Mouse (Mus musculus): ENCODE results near the gene Tmem254a. TPM values are rescaled to one million over a fixed set of nuclear protein-coding genes. Genes with fewer than 3 reads are reported as not detected.

Tmem254a gene
- polyA plus RNA-seq, 1 experiment, result 4.0 TPM

Other genes starting within 250 kb of the Tmem254a start
- gene Ppif, start 233.5 kb downstream of the Tmem254a start, polyA plus RNA-seq (2011; ENCODE audit: insufficient read length, low read depth, missing spikeins), result 11.3 and 11.6 TPM in 2 replicates
- gene Zcchc24, start 158.6 kb downstream of the Tmem254a start, polyA plus RNA-seq (2011; ENCODE audit: insufficient read length, low read depth, missing spikeins), result 116 and 122 TPM in 2 replicates
- gene Anxa11, start 85.5 kb downstream of the Tmem254a start, polyA plus RNA-seq (2011; ENCODE audit: insufficient read length, low read depth, missing spikeins), result 29.5 and 31.7 TPM in 2 replicates
- 1.9 and 4.5 TPM in 2 replicates for gene Plac9a, start 24.6 kb downstream of the Tmem254a start, polyA plus RNA-seq (2011; ENCODE audit: insufficient read length, low read depth, missing spikeins)
- gene Cphx1, start 10.6 kb upstream of the Tmem254a start, polyA plus RNA-seq (2011; ENCODE audit: insufficient read length, low read depth, missing spikeins), result not detected in 2 replicates
- gene Duxbl1, start 50.9 kb upstream of the Tmem254a start, polyA plus RNA-seq (2011; ENCODE audit: insufficient read length, low read depth, missing spikeins), result 0.22 and 1.2 TPM in 2 replicates
- gene Gm9780, start 115.0 kb upstream of the Tmem254a start, polyA plus RNA-seq (2011; ENCODE audit: insufficient read length, low read depth, missing spikeins), result 0.93 and 0.99 TPM in 2 replicates
- 9.6 and 18.9 TPM in 2 replicates for gene Tmem254c, start 139.7 kb upstream of the Tmem254a start, polyA plus RNA-seq (2011; ENCODE audit: insufficient read length, low read depth, missing spikeins)
- gene Cphx2, start 153.8 kb upstream of the Tmem254a start, polyA plus RNA-seq (2011; ENCODE audit: insufficient read length, low read depth, missing spikeins), result not detected in 2 replicates
- gene Cphx3, start 154.6 kb upstream of the Tmem254a start, polyA plus RNA-seq (2011; ENCODE audit: insufficient read length, low read depth, missing spikeins), result not detected in 2 replicates
- gene Duxbl2, start 190.7 kb upstream of the Tmem254a start, polyA plus RNA-seq (2011; ENCODE audit: insufficient read length, low read depth, missing spikeins), result not detected in 2 replicates

Measured in embryonic fibroblast, embryonic 13.5 days (primary cell).